Mouse (Mus musculus): Measurements from ENCODE around the gene Tex26. TPM values are rescaled to one million over a fixed set of nuclear protein-coding genes. Genes with fewer than 3 reads are reported as not detected.

The Tex26 gene
- total RNA-seq, 2 experiments from 2014 or later, result not detected

DNA sequence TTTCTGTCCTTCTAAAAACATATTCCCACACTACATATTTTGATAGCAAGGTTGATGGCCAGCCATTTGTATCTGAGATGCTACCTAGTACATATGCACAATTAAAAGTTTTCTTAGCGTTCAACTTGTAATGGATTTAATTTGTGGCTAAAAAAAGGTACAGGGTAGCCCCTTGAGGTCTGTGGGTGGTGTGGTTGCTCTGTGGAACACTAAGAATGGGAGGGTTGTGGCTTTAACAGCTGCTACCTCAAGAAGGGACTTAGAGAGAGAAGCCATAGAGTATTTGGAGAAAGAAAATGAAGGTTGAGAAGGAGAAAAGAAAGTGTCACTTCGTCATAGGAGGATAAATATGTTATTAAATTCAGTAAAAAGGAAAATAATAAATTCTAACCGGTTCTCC is 8.5 kb upstream of the Tex26 start:
- intact Hi-C loops (cut with DNase I), result no loop called here
- DNase-seq (ENCODE audit: low spot score), result no peak

DNA sequence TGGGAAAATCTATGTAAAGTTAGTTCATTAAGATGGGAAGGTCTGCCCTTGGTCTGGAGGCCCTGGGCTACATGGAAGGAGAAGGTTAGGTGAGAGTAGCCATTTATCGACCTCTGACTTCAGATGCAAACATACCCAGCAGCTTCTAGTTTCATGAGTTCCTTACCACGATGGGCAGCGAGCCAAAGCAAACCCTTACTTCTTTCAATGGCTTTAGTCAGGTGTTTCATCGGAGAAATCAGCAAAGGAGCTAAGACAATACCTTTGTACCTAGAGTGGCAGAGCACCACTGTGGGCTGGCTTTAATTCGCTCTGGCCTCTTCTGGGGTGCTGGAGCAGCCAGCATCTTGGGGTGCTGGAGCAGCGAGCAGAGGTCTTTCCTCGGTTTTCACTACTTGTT is 5.8 kb upstream of the Tex26 start:
- intact Hi-C loops (cut with DNase I), result no loop called here
- DNase-seq (ENCODE audit: low spot score), result no peak

DNA sequence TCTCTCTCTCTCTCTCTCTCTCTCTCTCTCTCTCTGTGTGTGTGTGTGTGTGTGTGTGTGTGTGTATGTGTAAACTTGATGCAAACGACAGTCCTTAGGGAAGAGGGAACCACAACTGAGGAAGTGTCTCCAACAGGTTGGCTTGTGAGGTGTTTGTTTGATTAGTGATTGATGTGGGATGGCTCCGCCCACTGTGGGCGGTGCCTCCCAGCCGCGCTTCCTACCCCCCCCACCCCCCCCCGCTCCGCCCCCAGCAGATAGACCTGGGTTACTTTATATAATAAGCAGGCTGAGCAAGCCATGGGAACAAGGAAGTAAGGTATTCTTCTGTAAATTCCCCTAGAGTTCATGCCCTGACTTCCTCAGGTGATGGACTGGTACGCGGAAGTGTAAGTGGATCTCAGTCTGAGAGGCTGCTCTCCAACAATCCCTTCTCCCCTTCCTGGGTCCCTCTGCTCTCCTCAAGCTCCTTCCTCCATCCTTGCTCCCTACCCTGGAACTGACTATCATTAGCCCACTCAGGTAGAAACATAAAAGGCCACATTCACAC is 5.2 kb upstream of the Tex26 start:
- intact Hi-C loops (cut with DNase I), result no loop called here
- DNase-seq (ENCODE audit: low spot score), result no peak

DNA sequence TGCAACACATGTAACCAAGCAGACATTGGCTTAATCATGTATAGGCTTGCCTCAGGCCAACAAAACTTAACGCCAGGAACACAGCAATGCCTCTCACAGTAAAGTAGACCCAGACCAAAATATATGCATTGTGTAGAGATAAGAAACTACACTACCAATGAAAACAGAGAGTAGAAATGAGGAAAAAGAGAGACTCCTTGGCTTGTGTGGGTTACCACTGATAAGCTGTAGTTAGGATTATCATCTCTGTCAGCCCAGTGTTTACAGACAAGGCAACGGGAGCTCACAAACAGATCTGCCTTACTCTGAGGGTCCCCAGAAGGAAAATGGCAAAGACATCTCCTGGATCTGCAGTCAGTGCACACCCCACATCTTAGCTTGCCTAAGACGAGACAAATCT is 2.9 kb upstream of the Tex26 start:
- intact Hi-C loops (cut with DNase I), result no loop called here
- DNase-seq (ENCODE audit: low spot score), result no peak

DNA sequence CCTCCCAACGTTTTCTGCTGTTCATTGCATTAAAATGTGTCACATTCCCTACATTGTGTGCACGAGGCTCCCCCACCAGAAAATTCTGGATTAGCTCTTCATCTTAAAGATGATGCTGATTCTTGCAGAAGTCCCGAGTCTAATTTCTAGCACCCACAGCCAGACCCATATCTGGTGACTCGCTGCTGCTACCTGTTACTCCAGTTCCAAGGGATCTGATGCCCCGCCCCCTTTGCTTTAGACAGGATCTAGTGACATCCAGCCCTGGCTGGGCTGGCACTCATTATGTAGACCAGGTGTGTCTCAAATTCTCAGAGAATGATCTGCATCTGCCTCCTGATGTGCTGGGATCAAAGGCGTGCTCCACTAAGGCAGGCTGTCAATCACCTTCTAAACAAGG is 2.3 kb upstream of the Tex26 start:
- intact Hi-C loops (cut with DNase I), result no loop called here
- no peak for DNase-seq (ENCODE audit: low spot score)

DNA sequence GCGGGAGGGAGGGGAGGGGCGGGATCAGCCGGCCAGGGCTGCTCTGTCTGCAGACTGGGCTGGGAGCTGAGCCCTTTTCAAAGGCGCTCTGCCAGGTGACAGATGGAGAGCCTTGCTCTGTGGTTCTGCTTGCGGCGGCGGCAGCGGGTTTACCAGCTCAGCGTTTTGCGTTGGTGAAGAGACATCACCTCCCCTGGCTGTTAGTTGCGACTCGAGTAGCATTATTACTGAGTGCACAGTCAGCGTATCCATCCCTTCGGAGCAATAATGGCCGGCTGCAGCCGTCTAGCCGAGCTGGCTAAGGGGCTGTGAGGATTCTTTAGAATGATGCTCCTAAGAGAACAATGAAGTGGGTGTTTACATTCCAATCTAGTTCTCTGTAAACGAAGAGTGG is 717 bp downstream of the Tex26 start:
- DNase-seq (ENCODE audit: low spot score), result peak; percentile 21
- intact Hi-C loops (cut with DNase I), result no loop called here

DNA sequence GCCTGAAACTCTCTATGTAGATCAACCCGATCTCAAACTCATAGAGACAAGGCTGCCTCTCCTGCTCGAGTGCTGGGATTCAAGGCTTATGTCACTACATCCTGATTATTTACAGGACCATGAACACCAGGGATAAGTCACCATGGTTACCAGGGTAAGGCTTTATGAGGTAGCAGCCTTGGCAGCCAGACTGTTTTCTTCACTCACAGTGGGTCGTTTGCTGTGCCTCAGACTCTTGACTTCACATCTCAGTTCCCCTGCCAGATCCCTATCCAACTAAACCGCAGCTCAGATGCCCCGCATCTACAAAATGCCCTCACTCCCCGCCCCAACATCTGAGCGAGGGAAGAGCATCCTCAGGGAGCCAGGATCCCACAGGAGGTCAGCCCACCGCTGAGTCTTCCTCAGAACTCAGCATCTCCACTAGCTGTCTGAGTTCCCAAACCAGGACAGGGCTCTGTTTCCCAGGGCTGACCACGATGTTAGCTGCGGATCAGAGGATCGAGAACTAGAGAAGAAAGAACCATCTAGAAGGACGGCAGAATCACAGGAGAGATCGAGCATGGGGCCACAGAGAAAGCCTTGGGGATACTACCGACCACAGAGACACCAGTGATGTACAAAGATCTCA is 2.3 kb downstream of the Tex26 start:
- no peak for DNase-seq (ENCODE audit: low spot score)
- intact Hi-C loops (cut with DNase I), result no loop called here

DNA sequence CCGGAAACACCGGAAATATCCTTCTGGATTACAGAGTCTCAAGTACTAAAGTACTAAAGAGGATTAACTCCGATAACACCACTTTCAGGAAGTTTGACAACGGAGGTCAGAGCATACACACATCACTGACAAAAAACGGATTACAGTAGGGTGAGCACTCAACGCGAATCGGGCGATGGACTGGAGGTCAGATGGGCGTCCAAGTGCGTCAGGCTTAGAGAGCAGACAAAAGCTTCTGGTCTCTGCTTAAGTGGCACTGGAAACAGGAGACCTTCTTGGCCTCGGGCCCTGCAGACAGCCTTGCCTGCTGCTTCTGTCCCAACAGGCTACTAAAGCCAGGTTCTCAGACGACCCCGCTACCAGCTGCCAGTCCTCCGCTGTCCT is 2.8 kb downstream of the Tex26 start:
- intact Hi-C loops (cut with DNase I), result no loop called here
- DNase-seq (ENCODE audit: low spot score), result no peak

DNA sequence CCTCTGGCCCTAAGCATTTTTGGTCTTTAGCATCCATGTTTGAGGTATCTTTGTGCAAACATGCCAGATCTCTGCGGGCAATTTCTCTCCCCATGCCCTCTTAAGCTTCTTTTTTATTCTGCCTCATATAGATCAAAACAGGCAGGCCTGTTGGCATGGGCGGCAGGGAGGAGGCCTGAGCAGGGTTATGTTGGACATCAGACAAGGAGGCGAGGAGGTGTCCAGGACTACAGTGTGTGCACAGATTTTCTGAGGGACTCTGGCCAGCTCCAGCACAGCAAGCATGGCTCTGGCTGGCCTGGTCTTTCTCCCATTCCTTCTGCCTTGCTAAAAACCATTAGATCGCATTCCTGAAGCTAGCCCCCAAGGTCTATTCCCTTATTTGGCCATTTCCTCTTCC is 5.0 kb downstream of the Tex26 start:
- intact Hi-C loops (cut with DNase I), result no loop called here
- no peak for DNase-seq (ENCODE audit: low spot score)

DNA sequence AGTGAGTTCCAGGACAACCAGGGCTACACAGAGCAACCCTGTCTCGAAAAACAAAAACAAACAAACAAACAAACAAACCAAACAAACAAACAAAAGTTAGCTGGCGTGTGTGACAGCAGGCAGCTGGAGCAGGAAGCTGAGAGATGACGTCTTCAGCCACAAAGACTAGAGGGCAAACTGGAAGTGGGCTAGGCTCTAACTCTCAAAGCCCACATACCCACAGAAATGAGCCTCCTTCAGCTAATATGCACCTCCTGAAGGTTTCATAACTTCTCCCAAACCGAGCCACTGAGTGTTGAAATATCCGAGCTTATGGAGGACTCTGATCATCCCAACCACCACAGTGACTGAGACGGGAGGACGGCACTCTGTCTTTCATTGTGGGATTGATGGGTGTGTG is 7.0 kb downstream of the Tex26 start:
- intact Hi-C loops (cut with DNase I), result no loop called here
- DNase-seq (ENCODE audit: low spot score), result no peak

DNA sequence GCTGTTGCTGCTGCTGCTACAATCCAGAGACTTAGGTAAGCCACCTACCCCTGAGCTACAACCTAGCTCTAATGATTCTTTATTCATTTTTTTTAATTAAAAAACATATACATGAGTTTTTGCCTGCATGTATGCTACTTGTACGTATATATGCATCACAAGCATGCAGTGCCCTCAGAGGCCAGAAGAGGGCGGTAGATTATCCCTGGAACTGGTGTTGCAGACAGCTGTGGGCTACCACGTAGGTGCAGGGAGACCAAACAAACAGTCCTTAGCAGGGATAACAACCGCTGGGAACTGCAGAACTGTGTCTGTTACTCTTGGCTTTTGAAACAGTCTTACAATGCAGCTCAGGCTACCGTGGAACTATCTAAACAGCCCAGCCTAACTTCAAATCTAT is 8.3 kb downstream of the Tex26 start:
- intact Hi-C loops (cut with DNase I), result no loop called here
- DNase-seq (ENCODE audit: low spot score), result no peak

DNA sequence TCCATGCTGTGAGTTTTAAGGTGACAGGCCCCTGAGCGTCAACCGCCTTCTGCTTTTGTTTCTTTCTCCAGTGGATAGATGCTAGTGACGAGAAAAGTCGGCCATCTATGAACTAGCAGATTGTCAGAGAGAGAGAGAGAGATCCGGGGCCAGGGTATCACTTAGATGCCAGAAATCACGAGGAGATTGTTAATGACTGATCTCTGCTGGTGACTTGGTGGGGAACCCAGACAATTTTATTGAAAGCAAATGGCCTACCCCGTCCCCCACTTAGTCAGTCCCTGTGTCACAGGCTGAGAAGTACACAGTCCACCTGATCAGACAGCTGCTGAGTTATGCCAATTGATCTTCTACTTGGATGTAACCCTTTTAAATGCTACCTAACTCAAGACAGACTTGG is 9.9 kb downstream of the Tex26 start:
- intact Hi-C loops (cut with DNase I), result no loop called here
- no peak for DNase-seq (ENCODE audit: low spot score)

DNA sequence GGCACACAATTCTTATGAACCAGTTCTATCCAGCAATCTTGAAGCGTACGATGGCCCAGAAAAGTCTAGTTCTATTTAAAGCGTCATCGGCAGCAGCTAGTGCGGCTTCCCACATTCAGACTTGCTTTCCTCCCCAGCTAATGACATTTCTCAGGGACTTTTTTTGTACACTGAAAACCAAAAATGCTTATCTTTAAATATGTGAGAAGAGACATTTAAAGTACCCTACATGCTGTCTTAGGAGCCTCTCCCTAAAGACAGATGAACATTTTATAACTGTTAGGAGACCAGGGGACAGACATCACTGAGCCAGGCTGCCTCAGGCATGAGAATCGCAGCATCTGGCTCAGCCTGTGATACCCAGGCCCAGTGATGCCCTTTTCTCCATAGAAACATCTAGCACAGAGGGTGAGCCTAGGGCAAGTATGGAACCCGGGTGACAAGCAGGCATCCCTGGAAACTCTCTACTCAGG is 11.8 kb downstream of the Tex26 start:
- DNase-seq (ENCODE audit: low spot score), result no peak
- intact Hi-C loops (cut with DNase I), result no loop called here

DNA sequence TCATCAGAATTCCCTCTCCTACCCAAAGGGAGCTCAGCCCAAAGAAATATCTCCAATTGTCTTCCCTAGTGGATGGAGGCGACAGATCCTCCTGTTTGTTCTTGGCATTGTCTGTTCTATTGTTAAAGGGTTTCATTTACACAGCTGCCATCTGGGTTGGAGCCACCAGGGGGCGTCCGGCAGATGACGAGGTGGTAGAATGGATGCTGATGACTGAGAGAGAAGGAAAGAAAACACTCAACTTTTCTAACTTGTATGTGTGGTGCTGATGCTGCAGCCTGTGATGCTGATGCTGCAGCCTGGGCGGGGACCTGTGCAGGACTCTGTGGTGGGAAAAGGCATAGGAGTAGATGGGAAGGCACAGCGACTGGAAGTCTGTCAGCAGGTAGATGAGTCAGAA is 14.8 kb downstream of the Tex26 start:
- DNase-seq (ENCODE audit: low spot score), result peak; percentile 33
- intact Hi-C loops (cut with DNase I), result loop anchor here (1.0 kb wide), 1 partner anchor 70 kb away; no protein-coding TSS in a partner anchor

DNA sequence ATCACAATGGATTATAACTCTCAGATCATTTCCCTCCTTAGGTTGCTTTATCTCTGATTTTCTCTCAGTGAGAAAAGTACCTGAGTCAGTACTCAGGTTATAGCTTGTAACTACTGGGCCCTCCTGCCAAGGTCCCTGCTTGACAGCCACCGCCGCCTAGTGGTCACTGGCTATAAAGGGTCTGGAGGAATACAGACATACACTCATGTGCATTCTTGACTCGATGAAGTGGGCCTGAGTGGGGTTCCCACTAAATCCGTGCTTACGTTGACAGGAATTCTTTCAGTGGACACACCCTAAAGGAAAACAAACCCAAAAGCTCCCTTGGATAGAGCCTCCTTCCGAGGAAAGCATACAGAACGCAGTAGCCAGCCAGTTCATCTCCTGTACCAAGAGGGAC is 17.1 kb downstream of the Tex26 start:
- no peak for DNase-seq (ENCODE audit: low spot score)
- intact Hi-C loops (cut with DNase I), result no loop called here

DNA sequence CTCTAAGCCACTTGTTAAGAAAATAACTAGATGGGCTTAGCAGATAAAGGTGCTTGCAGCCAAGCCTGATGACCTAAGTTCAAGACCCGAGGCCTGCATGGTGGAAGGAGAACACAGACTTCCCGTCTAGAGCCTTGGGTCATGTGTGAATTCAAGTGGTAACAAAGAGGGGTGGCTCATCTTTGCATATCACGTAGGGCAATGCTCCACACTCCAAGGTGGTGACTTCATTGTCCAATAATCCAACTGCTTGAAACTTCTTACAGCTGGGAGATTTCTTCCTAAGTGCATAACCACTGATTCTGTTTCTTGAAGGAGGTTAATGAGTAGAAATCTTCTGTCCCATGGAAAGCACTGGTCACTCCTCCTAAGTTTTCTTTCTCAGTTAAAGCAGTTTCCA is 22.6 kb downstream of the Tex26 start:
- DNase-seq (ENCODE audit: low spot score), result no peak
- intact Hi-C loops (cut with DNase I), result no loop called here

DNA sequence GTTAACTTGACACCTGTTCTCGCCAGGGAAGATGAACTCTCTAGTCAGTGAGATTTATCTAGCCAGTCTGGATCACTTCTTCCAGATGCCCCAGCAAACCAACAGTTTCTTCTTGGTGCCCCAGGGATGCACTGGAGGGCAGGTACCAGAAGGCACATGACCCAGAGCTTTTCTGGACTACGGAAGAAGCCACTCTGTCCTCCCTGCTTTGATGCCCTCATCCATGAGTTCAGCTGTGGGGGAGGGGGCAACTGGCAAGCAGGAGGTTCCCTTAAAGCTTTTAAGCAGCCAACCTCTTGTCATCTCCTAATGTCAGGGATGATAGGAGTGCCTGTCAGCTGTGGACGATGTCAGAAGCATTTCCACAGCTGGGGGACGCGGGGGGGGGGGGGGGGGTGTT is 25.8 kb downstream of the Tex26 start:
- no peak for DNase-seq (ENCODE audit: low spot score)
- intact Hi-C loops (cut with DNase I), result no loop called here

DNA sequence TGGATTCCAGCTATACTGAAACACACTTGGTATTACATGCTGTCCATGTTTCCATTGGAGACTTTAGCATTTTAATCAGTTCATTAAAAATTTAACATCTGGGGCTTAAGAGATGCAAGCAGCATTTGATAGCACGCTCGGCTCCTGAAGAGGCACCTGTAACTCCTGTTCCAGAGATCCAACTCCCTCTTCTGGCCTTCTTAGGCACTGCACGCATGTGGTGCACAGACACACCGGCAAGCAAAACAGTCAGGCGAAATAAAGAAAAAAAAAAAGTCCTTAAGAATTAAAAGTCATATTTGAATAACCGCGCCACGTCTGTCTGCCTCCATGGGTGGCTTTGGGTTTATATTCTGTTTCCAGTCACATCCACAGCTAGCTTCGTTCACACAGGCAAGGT is 34.7 kb downstream of the Tex26 start:
- DNase-seq (ENCODE audit: low spot score), result no peak
- intact Hi-C loops (cut with DNase I), result no loop called here

DNA sequence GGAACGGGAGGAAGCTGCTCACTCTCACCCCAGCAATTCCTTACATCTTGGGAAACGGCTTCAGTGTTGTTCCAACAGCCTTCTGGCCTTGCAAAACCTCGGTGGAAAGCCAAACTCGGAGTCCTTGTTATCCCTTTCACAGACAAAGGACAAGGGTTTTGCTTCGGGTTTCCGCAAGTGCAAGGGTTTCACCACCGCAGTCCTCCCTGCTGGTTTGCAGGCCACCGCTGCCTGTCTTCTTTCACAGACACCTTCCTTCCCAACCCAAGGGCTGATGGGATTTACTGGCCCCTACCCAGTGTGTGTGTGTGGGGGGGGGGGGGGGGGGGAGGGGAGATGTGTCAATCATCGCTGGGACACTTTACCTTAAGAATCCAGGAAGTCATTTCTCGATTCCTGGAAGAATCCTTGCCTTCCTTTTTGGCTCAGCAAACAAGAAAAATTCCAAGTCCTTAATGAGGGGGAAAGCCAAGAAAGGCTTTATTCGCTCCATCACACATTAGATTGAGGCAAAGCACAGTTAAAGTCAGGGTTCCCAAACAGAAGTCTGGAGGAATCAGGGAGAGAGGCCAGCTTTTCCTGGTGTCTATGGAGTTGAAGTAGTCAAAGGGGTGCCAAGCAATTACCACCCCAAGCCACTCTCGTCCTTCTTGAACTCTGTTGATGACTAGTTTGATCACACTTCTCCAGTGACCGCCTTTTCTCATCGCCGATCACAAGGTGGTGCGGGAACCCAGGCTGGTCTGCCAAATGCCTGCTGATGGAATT is 35.4 kb downstream of the Tex26 start:
- intact Hi-C loops (cut with DNase I), result no loop called here
- no peak for DNase-seq (ENCODE audit: low spot score)

DNA sequence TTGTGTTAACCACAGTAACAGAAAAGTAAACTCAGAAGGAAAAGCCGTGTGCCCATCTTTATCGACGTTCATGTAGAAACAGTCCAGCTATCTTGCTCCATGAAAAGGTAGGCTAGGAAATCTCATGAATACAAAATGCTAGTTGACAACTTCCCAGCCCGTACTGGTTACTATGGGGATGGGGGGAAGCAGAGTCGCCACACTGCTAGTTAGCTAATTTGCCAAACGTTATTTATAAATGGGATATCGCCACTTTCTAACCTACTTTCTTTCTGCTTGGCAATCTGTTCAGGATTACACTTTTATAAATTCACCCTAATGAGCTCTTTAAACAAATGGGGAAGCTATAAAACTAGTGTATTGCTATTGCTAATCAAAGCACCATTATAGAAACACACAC is 42.5 kb downstream of the Tex26 start:
- no peak for DNase-seq (ENCODE audit: low spot score)

DNA sequence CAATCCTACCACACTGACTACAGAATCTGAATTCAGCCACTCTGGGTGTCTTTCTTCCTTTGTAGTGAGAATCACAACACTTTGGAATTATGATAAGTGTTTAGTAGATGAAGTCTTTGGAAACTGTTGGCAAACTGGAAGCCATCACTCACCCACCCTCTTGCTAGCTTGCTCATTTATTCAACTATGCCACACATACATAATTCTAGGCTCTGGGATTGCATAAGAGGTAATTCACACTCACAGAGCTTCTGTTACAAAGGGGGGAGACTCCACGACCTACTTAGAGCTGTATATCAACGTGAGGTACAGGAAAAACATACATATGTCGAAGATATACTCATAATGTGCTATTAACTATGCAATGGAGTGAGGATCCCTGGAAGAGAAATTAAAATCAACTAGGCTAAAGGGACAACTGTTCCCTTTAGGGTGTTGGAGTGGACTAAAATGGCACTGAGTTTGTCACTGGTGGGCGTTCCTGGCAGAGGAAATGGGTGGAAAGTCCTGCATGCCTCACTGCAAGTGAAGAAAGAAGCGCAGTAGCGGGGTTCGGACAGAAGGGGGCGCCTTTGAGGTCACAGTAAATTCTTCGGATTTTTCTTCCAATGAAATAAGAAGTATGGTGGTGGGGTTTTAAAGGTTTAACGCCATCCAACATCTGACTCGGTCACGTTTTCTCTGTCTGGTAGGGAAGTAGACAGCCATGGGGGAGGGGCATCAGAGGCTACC is 44.0 kb downstream of the Tex26 start:
- intact Hi-C loops (cut with DNase I), result loop anchor here (2.0 kb wide), 1 partner anchor 39 kb away; no protein-coding TSS in a partner anchor
- DNase-seq (ENCODE audit: low spot score), result no peak

More for the DNA sequence above, 42.5 kb downstream of the Tex26 start:
- intact Hi-C loops (cut with DNase I), result no loop called here

Measured in heart, postnatal 25 days (tissue).